In genomic region chr1:85937323-85937722, GRCm38 (mm10) we compare ENCODE assay signal across 28 mouse cellular contexts. TPM values are rescaled to one million over a fixed set of nuclear protein-coding genes. Genes with fewer than 3 reads are reported as not detected.
DNase-seq lines count a peak whose midpoint lies in the region; ATAC-seq and TF ChIP-seq lines count a peak whose summit lies in the region.
"Had no signal": no experiment of that assay in that cellular context is flagged by ENCODE, and none has a peak within 500 bp of the region (broad histone marks: within the 10 kb centered on the region; RNA-seq: fewer than 3 reads in every experiment).

No protein-coding gene starts in this region.

- H3K4me2 ChIP-seq in forebrain, embryonic 16.5 days (ENCODE audit: low read length): no peak overlapping the region
- H3K4me2 ChIP-seq in CH12.LX (ENCODE audit: insufficient read depth, low read depth, poor library complexity, severe bottlenecking): no peak overlapping the region
- no peak overlapping the region for H3K4me2 ChIP-seq in lung, postnatal 0 days (replicated peaks; ENCODE audit: low read depth, low read length)
- H3K4me2 ChIP-seq: embryonic facial prominence, embryonic 13.5 days; embryonic facial prominence, embryonic 15.5 days; forebrain, embryonic 13.5 days; forebrain, embryonic 15.5 days had no signal

- DNase-seq in forebrain, embryonic 10.5 days (ENCODE audit: extremely low spot score, low spot score): no peak
- peak; percentile 26 for DNase-seq in CH12.LX (ENCODE audit: extremely low read depth)
- peak; percentile 39 for DNase-seq in induced T-regulatory cell, adult 2 months (ENCODE audit: low read depth)
- no peak for DNase-seq in cerebellum, postnatal 36 days
- no peak for DNase-seq in frontal cortex, postnatal 14 days (ENCODE audit: low spot score in 2 of 2)
- no peak for DNase-seq in lung, postnatal 0 days (ENCODE audit: low spot score)
- DNase-seq: adrenal gland, adult 8-10 months; adrenal gland, postnatal 14 days; adrenal gland, postnatal 36 days; B cell, adult 2 months; cerebellum, adult 11-12 months; cerebellum, adult 2 months; cerebellum, adult 9-10 months; cerebellum, postnatal 10 days; cerebellum, postnatal 25 days; embryo, embryonic 11 days had no signal

- dilution Hi-C loops in CH12.LX (cut with MboI; ENCODE audit: extremely low pct_ligation_motif_present, extremely low pct_unique_long_range_greater_than_20kb, low sequenced_read_pairs): no loop called here

- no peak for TF ChIP-seq CTCF in CH12.LX (conservative IDR thresholded peaks at IDR 0.05 in 1 of 2, IDR thresholded peaks at IDR 0.05 in 1 of 2; ENCODE audit: low read depth in 2 of 2, low read length in 2 of 2)
- TF ChIP-seq CTCF in olfactory bulb, adult 2 months (IDR thresholded peaks at IDR 0.05; ENCODE audit: insufficient read depth, low read depth, low read length): no peak
- TF ChIP-seq CTCF in lung, postnatal 0 days (IDR thresholded peaks at IDR 0.05): no peak

- no peaks in the 10 kb centered on the region for H3K36me3 ChIP-seq in forebrain, embryonic 10.5 days (replicated peaks)
- H3K36me3 ChIP-seq in forebrain, embryonic 16.5 days (ENCODE audit: control insufficient read depth, insufficient read depth): no peaks in the 10 kb centered on the region
- H3K36me3 ChIP-seq in CH12.LX (replicated peaks in 1 of 2; ENCODE audit: control insufficient read depth in 1 of 2, insufficient read depth in 1 of 2, low read length in 1 of 2): peaks cover 46 to 81% of the 10 kb centered on the region in 2 experiments
- H3K36me3 ChIP-seq in lung, postnatal 0 days (ENCODE audit: insufficient read depth, low read length): no peaks in the 10 kb centered on the region
- H3K36me3 ChIP-seq: embryonic facial prominence, embryonic 13.5 days; embryonic facial prominence, embryonic 15.5 days; forebrain, embryonic 15.5 days had no signal

- H3K27ac ChIP-seq in forebrain, embryonic 10.5 days: 0 out of 2 replicates have a peak overlapping the region, but pooled peaks have one; percentile 58
- no peak overlapping the region for H3K27ac ChIP-seq in forebrain, embryonic 16.5 days (ENCODE audit: low read length)
- H3K27ac ChIP-seq in CH12.LX (ENCODE audit: insufficient read depth, low read depth): no peak overlapping the region
- peak overlapping the region; percentile 87 for H3K27ac ChIP-seq in olfactory bulb, adult 2 months (ENCODE audit: insufficient read depth, low read depth, low read length)
- no peak overlapping the region for H3K27ac ChIP-seq in lung, postnatal 0 days (ENCODE audit: low read length)
- H3K27ac ChIP-seq: embryonic facial prominence, embryonic 13.5 days; embryonic facial prominence, embryonic 15.5 days; forebrain, embryonic 13.5 days; forebrain, embryonic 15.5 days had no signal

- TF ChIP-seq POLR2A in CH12.LX (IDR thresholded peaks at IDR 0.05; ENCODE audit: low read depth, low read length): no peak
- no peak for TF ChIP-seq POLR2A in olfactory bulb, adult 2 months (IDR thresholded peaks at IDR 0.05; ENCODE audit: insufficient read depth, low read depth, low read length)

- no peaks in the 10 kb centered on the region; the same call in none of the 2 replicates for H3K79me2 ChIP-seq in CH12.LX (replicated peaks; ENCODE audit: control insufficient read depth, extremely low read depth, insufficient read depth, poor library complexity, severe bottlenecking)

- peak; percentile 64; the same call in 1 of the 2 replicates for TF ChIP-seq EP300 in CH12.LX (IDR thresholded peaks at IDR 0.05; ENCODE audit: low read length)
- TF ChIP-seq EP300 in lung, postnatal 0 days (IDR thresholded peaks at IDR 0.05): no peak

- in situ Hi-C loops in CH12.LX (cut with MboI; ENCODE audit: low pct_ligation_motif_present, low pct_unique_long_range_greater_than_20kb, low sequenced_read_pairs): no loop called here

- no peak for TF ChIP-seq RAD21 in CH12.LX (IDR thresholded peaks at IDR 0.05; ENCODE audit: low read depth, low read length)

- H3K9ac ChIP-seq in forebrain, embryonic 16.5 days (replicated peaks; ENCODE audit: low read depth, low read length): no peak overlapping the region
- no peak overlapping the region for H3K9ac ChIP-seq in CH12.LX (ENCODE audit: insufficient read depth, low read depth)
- no peak overlapping the region for H3K9ac ChIP-seq in lung, postnatal 0 days (replicated peaks; ENCODE audit: low read depth)
- H3K9ac ChIP-seq: embryonic facial prominence, embryonic 13.5 days; embryonic facial prominence, embryonic 15.5 days; forebrain, embryonic 13.5 days; forebrain, embryonic 15.5 days had no signal

- H3K9me3 ChIP-seq in forebrain, embryonic 10.5 days: no peaks in the 10 kb centered on the region
- no peaks in the 10 kb centered on the region for H3K9me3 ChIP-seq in forebrain, embryonic 16.5 days (ENCODE audit: control insufficient read depth, low read length)
- no peaks in the 10 kb centered on the region for H3K9me3 ChIP-seq in CH12.LX (replicated peaks; ENCODE audit: low read length)
- H3K9me3 ChIP-seq in lung, postnatal 0 days (ENCODE audit: low read length): no peaks in the 10 kb centered on the region
- H3K9me3 ChIP-seq: embryonic facial prominence, embryonic 13.5 days; embryonic facial prominence, embryonic 15.5 days; forebrain, embryonic 13.5 days; forebrain, embryonic 15.5 days had no signal

- no peak for ATAC-seq in forebrain, embryonic 16.5 days
- ATAC-seq in lung, postnatal 0 days: no peak
- ATAC-seq: forebrain, embryonic 13.5 days; forebrain, embryonic 15.5 days had no signal

- peaks cover 46% of the 10 kb centered on the region for H3K4me1 ChIP-seq in forebrain, embryonic 10.5 days
- peaks cover 21% of the 10 kb centered on the region for H3K4me1 ChIP-seq in forebrain, embryonic 16.5 days (replicated peaks; ENCODE audit: control insufficient read depth, insufficient read depth, low read length)
- H3K4me1 ChIP-seq in CH12.LX (ENCODE audit: control insufficient read depth in 1 of 2, insufficient read depth in 2 of 2): peaks cover 17 to 68% of the 10 kb centered on the region in 2 experiments; a peak in 3 of 4 replicates
- H3K4me1 ChIP-seq in olfactory bulb, adult 2 months (ENCODE audit: control insufficient read depth, insufficient read depth, low read length): peaks cover 48% of the 10 kb centered on the region
- no peaks in the 10 kb centered on the region for H3K4me1 ChIP-seq in lung, postnatal 0 days (ENCODE audit: insufficient read depth, low read depth, low read length)

- no peaks in the 10 kb centered on the region; the same call in 1 of the 2 replicates for H3K27me3 ChIP-seq in forebrain, embryonic 10.5 days (ENCODE audit: poor library complexity, severe bottlenecking)
- H3K27me3 ChIP-seq in forebrain, embryonic 16.5 days (replicated peaks; ENCODE audit: control insufficient read depth, insufficient read depth, low read length): no peaks in the 10 kb centered on the region
- no peaks in the 10 kb centered on the region for H3K27me3 ChIP-seq in CH12.LX (replicated peaks)
- no peaks in the 10 kb centered on the region for H3K27me3 ChIP-seq in lung, postnatal 0 days (replicated peaks; ENCODE audit: insufficient read depth, low read length)
- H3K27me3 ChIP-seq: embryonic facial prominence, embryonic 13.5 days; embryonic facial prominence, embryonic 15.5 days; forebrain, embryonic 13.5 days; forebrain, embryonic 15.5 days had no signal

- 89% methylated on average over 1 of the region's 1 CpGs for WGBS in forebrain, embryonic 10.5 days
- WGBS in forebrain, embryonic 16.5 days: 78% methylated on average over 1 of the region's 1 CpGs
- WGBS in olfactory bulb, adult 2 months: 41% methylated on average over 1 of the region's 1 CpGs
- WGBS in lung, postnatal 0 days: 52% methylated on average over 1 of the region's 1 CpGs

- H3K4me3 ChIP-seq in forebrain, embryonic 10.5 days: no peak overlapping the region
- H3K4me3 ChIP-seq in forebrain, embryonic 16.5 days (replicated peaks; ENCODE audit: low read length): no peak overlapping the region
- H3K4me3 ChIP-seq in CH12.LX (replicated peaks in 1 of 3; ENCODE audit: low read depth in 2 of 3, low read length in 2 of 3, poor library complexity in 1 of 3): no peak overlapping the region
- H3K4me3 ChIP-seq in olfactory bulb, adult 2 months (ENCODE audit: insufficient read depth, low read depth, low read length): no peak overlapping the region
- H3K4me3 ChIP-seq in lung, postnatal 0 days (ENCODE audit: low read depth, low read length): no peak overlapping the region
- H3K4me3 ChIP-seq: embryonic facial prominence, embryonic 13.5 days; embryonic facial prominence, embryonic 15.5 days; erythroblast, embryonic 14.5 days; forebrain, embryonic 13.5 days; forebrain, embryonic 15.5 days had no signal

TF ChIP-seq in CH12.LX, 34 proteins besides CTCF, POLR2A, EP300 and RAD21 (continues in another document):
- TF ChIP-seq GABPA (IDR thresholded peaks at IDR 0.05; ENCODE audit: insufficient replicate concordance, low read depth, low read length): no peak

RNA-seq across cellular contexts. Expression of gene 4933407L21Rik, which starts 9.0 kb away (rescaled TPM):
- 0.30 and 0.87 TPM in 2 replicates for polyA plus RNA-seq in forebrain, embryonic 10.5 days (2016; fragmentation: Nextera tagmentation; extraction: Ambion mirVana)
- polyA plus RNA-seq in forebrain, embryonic 16.5 days (2015; fragmentation: Nextera tagmentation; extraction: Ambion mirVana): 3.6 and 5.6 TPM in 2 replicates
- total RNA-seq in CH12.LX (2012; rRNA removed): 0.08 and 0.17 TPM in 2 replicates
- 0.19 and 0.36 TPM in 2 replicates for total RNA-seq in CH12.LX (2014; rRNA removed)
- 0.31 and 0.71 TPM in 2 replicates for polyA plus RNA-seq in CH12.LX (2012; ENCODE audit: insufficient read length, low read depth)
- not detected in 2 replicates for polyA plus RNA-seq in olfactory bulb, adult 2 months (2012; ENCODE audit: insufficient read depth, insufficient read length, low replicate concordance, missing spikeins)
- 0.11 and 0.30 TPM in 2 replicates for polyA plus RNA-seq in lung, postnatal 0 days (2015; fragmentation: Nextera tagmentation; extraction: Ambion mirVana)
- total RNA-seq: adrenal gland, adult 18-20 months; adrenal gland, postnatal 36 days; common myeloid progenitor, adult 5-6 weeks; MEL had no signal
- polyA plus RNA-seq: embryonic facial prominence, embryonic 11.5 days; erythroblast, embryonic 14.5 days had no signal

RNA-seq across cellular contexts. Expression of gene Gpr55, which starts 23.5 kb away (rescaled TPM):
- not detected in 2 replicates for polyA plus RNA-seq in forebrain, embryonic 10.5 days (2016; fragmentation: Nextera tagmentation; extraction: Ambion mirVana)
- polyA plus RNA-seq in forebrain, embryonic 16.5 days (2015; fragmentation: Nextera tagmentation; extraction: Ambion mirVana): 0.16 TPM in 1 of 2 replicates, not detected in the other
- total RNA-seq in CH12.LX (2012; rRNA removed): 24.3 and 25.6 TPM in 2 replicates
- 16.2 and 16.4 TPM in 2 replicates for total RNA-seq in CH12.LX (2014; rRNA removed)
- polyA plus RNA-seq in CH12.LX (2012; ENCODE audit: insufficient read length, low read depth): 17.3 and 20.3 TPM in 2 replicates
- polyA plus RNA-seq in olfactory bulb, adult 2 months (2012; ENCODE audit: insufficient read depth, insufficient read length, low replicate concordance, missing spikeins): not detected in 2 replicates
- polyA plus RNA-seq in lung, postnatal 0 days (2015; fragmentation: Nextera tagmentation; extraction: Ambion mirVana): 0.14 and 0.26 TPM in 2 replicates
- total RNA-seq: common myeloid progenitor, adult 5-6 weeks had no signal
- polyA plus RNA-seq: embryonic facial prominence, embryonic 11.5 days; erythroblast, embryonic 14.5 days; forebrain, embryonic 11.5 days; forebrain, embryonic 13.5 days had no signal

RNA-seq across cellular contexts. Expression of gene Itm2c, which starts 43.2 kb away (rescaled TPM):
- polyA plus RNA-seq in forebrain, embryonic 10.5 days (2016; fragmentation: Nextera tagmentation; extraction: Ambion mirVana): 126 and 132 TPM in 2 replicates
- 146 and 166 TPM in 2 replicates for polyA plus RNA-seq in forebrain, embryonic 16.5 days (2015; fragmentation: Nextera tagmentation; extraction: Ambion mirVana)
- 83.3 and 107 TPM in 2 replicates for total RNA-seq in CH12.LX (2012; rRNA removed)
- 87.9 and 96.2 TPM in 2 replicates for total RNA-seq in CH12.LX (2014; rRNA removed)
- 72.1 and 76.6 TPM in 2 replicates for polyA plus RNA-seq in CH12.LX (2012; ENCODE audit: insufficient read length, low read depth)
- not detected in 2 replicates for polyA plus RNA-seq in olfactory bulb, adult 2 months (2012; ENCODE audit: insufficient read depth, insufficient read length, low replicate concordance, missing spikeins)
- 221 and 244 TPM in 2 replicates for polyA plus RNA-seq in lung, postnatal 0 days (2015; fragmentation: Nextera tagmentation; extraction: Ambion mirVana)

Comparison
In these comparisons a context has a peak if more than half of its experiments do, and no peak if none do; other contexts are left out.
1. H3K27ac ChIP-seq: peak in forebrain, embryonic 10.5 days (single experiment) and olfactory bulb, adult 2 months (single experiment); none in forebrain, embryonic 16.5 days (single experiment), CH12.LX (single experiment) and lung, postnatal 0 days (single experiment).
2. DNase-seq: peak in CH12.LX (single experiment) and induced T-regulatory cell, adult 2 months (single experiment); none in forebrain, embryonic 10.5 days (single experiment), cerebellum, postnatal 36 days (0 of 2), frontal cortex, postnatal 14 days (0 of 2) and lung, postnatal 0 days (single experiment).
3. RNA of gene Gpr55, which starts 23.5 kb away (polyA plus RNA-seq): 17.3 to 20.3 TPM in CH12.LX; 0.16 TPM in forebrain, embryonic 16.5 days, 0.14 to 0.26 TPM in lung, postnatal 0 days, not detected in forebrain, embryonic 10.5 days and not detected in olfactory bulb, adult 2 months; every median in the first group is over 10 times any median in the second.